Mouse (Mus musculus) layer of hippocampus, adult 9-11 months (tissue): ENCODE results near the gene Robo3.

ENCODE experiments used
- DNase-seq: peaks from one replicate; pipeline ENCODE4 v3.0.0; 2022

The Robo3 gene

GRCm38 (mm10) chr9:37367301-37368080 is 65.6 kb downstream of the Robo3 start, which contains the start of gene Hepacam:
Gene Hepacam (plus strand): TSS chr9:37367351.
- DNase-seq = peak; percentile 81

GRCm38 (mm10) chr9:37365706-37366105 is 67.3 kb downstream of the Robo3 start:
- DNase-seq = no peak
